Comparison of ENCODE assay signal across 1 mouse cellular context in genomic region chr14:123751017-123751416, GRCm38 (mm10).
TF ChIP-seq lines count a peak whose summit lies in the region.

No protein-coding gene starts in this region.

TF ChIP-seq in MEL, 35 proteins besides CTCF, POLR2A, EP300 and RAD21 (continued from another document):
- TF ChIP-seq SMC3 (IDR thresholded peaks at IDR 0.05; ENCODE audit: low read depth, low read length): peak; percentile 49
